Mouse (Mus musculus): Measurements from ENCODE around the gene Fbxo36.

DNA sequence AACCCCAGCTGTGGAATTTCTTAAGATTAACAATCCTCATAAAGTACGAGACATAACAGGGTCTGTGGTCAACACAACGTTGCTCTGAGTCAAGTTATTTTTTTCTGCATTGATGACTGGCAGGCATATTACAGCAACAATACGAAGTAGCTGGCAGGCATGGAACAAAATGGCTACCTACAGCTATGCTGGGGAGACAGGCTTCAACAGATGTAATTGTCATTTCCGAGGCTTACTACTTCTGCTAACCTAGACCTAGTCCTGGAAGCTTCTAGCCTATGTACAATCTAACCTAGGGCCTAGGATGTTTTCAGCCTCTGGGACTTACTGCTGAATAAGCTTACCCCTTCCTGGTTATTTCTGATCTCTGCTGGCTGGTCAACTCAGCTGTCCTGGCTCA is 99.8 kb downstream of the Fbxo36 start:
- TF ChIP-seq CTCF (IDR thresholded peaks at IDR 0.05; ENCODE audit: low read depth) (no peak), EP300 (IDR thresholded peaks at IDR 0.05; ENCODE audit: low read depth) (no peak)
